Mouse (Mus musculus) embryonic facial prominence, embryonic 15.5 days (tissue): ENCODE results near the gene Nup205. TPM values are rescaled to one million over a fixed set of nuclear protein-coding genes. Genes with fewer than 3 reads are reported as not detected.
"Not testable (repeated sequence)": the region's sequence is repeated elsewhere in the genome, so short reads cannot be mapped to it uniquely, and the experiment has no call there.

Experiments used
- ATAC-seq: fragments of 200-750 bp; cut with Nextera tagmentation; 2 replicates; pipeline ENCODE4 v1.8.0; 2017; ENCODE audit warnings: low read depth, moderate TSS enrichment; ENCODE audit not compliant: insufficient number of reproducible peaks, low FRiP score, low TSS enrichment
- H3K27ac ChIP-seq: fragments of 300-500 bp; sonication (generic); replicated peaks from 2 replicates; pipeline ENCODE4 v1.5.1; 2015; ENCODE audit warnings: mild to moderate bottlenecking, inconsistent platforms
- H3K27me3 ChIP-seq: fragments of 300-500 bp; sonication (generic); 2 replicates; pipeline ENCODE4 v1.6.1; 2015; ENCODE audit warnings: inconsistent platforms
- H3K36me3 ChIP-seq: fragments of 300-500 bp; sonication (generic); 2 replicates; pipeline ENCODE4 v1.6.1; 2015; ENCODE audit warnings: mild to moderate bottlenecking, inconsistent platforms
- H3K4me1 ChIP-seq: fragments of 300-500 bp; sonication (generic); 2 replicates; pipeline ENCODE4 v1.6.1; 2015; ENCODE audit warnings: inconsistent platforms
- H3K4me2 ChIP-seq: fragments of 300-500 bp; sonication (generic); replicated peaks from 2 replicates; pipeline ENCODE4 v1.6.1; 2015; ENCODE audit warnings: mild to moderate bottlenecking, inconsistent platforms
- H3K4me3 ChIP-seq: fragments of 300-500 bp; sonication (generic); replicated peaks from 2 replicates; pipeline ENCODE4 v1.5.1; 2015; ENCODE audit warnings: mild to moderate bottlenecking, inconsistent platforms
- H3K9ac ChIP-seq: fragments of 300-500 bp; sonication (generic); 2 replicates; pipeline ENCODE4 v1.6.1; 2015; ENCODE audit warnings: inconsistent platforms
- H3K9me3 ChIP-seq: fragments of 300-500 bp; sonication (generic); replicated peaks from 2 replicates; pipeline ENCODE4 v1.6.1; 2016; ENCODE audit warnings: inconsistent platforms
- WGBS: fragments of 180-500 bp; shearing (Covaris S2); methylation state at CpG from one replicate; pipeline ENCODE4 v1.1.7; 2015; 5-methylcytosine and 5-hydroxymethylcytosine counted together
- polyA plus RNA-seq: library from polyadenylated mRNA; unstranded; fragments of >200 nt; fragmentation: Nextera tagmentation; extraction: Ambion mirVana; gene quantifications from 2 replicates; pipeline ENCODE4 v1.2.1, GENCODE M21; 2015

Nup205 gene
- polyA plus RNA-seq, 1 experiment from 2014 or later = 29.0 TPM

- H3K9ac ChIP-seq = no peak overlapping the region
- 79% methylated on average over 4 of the region's 4 CpGs for WGBS
- H3K36me3 ChIP-seq = no peaks in the 10 kb centered on the region
- H3K27me3 ChIP-seq = no peaks in the 10 kb centered on the region
- ATAC-seq = no peak
- H3K4me1 ChIP-seq = no peaks in the 10 kb centered on the region
- no peak overlapping the region for H3K4me2 ChIP-seq
- no peak overlapping the region for H3K4me3 ChIP-seq
- no peak overlapping the region for H3K27ac ChIP-seq
- H3K9me3 ChIP-seq = no peaks in the 10 kb centered on the region
Measured at GRCm38 (mm10) chr6:35173181-35173580, 4.0 kb upstream of the Nup205 start.

DNA sequence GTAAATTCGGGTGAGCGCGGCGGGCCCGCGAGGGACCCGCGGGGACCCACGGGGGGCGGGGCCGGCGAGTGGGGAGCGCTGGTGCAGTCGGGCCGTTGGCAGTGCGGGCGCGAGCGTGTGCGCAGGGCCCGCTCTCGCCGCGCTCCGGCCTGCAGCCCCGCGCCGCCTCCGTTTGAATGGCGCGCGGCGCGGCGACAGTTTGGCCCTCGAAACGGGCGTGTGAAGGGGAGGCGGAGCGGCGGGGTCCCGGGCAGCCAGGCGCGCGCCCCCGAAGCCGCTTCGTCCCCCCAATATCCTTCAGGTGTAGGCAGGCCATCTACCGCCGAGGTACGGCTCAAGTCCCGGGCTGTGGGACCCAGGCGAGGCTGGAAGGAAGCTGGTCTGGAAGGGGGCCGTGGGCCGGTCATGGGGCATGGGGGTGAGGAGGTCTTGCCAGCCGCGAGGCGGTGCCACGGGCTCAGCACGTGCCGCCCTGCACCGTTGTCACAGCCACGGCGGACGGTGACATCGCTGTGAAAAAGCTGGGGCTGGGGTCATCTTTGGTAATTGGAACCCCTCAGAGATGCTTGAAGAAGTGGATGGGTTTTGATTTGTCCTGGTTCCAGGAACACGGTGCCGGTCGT lies 540 bp downstream of the Nup205 start:
- Histone ChIP-seq H3K9me3 (no peaks in the 10 kb centered on the region), H3K4me1 (peaks cover 4% of the 10 kb centered on the region; the same call in 1 of the 2 replicates), H3K27ac (peak overlapping the region; percentile 92), H3K9ac (peak overlapping the region; percentile 84), H3K4me2 (peak overlapping the region; percentile 81), H3K27me3 (no peaks in the 10 kb centered on the region), H3K4me3 (peak overlapping the region; percentile 89), H3K36me3 (no peaks in the 10 kb centered on the region)
- peak; percentile 49 for ATAC-seq
- under 1% methylated on average over 67 of the region's 69 CpGs for WGBS

GRCm38 (mm10) chr6:35179299-35179698 lies 2.1 kb downstream of the Nup205 start:
- not testable (repeated sequence) for H3K4me3 ChIP-seq, H3K4me1 ChIP-seq, H3K36me3 ChIP-seq, H3K9me3 ChIP-seq, H3K9ac ChIP-seq, H3K27me3 ChIP-seq, H3K27ac ChIP-seq, ATAC-seq, H3K4me2 ChIP-seq
- 94% methylated on average over 3 of the region's 3 CpGs for WGBS

- no peaks in the 10 kb centered on the region; the same call in 1 of the 2 replicates for H3K4me1 ChIP-seq
- no peaks in the 10 kb centered on the region for H3K9me3 ChIP-seq
- WGBS = 83% methylated on average over 1 of the region's 1 CpGs
- no peak overlapping the region for H3K27ac ChIP-seq
- H3K9ac ChIP-seq = no peak overlapping the region
- no peaks in the 10 kb centered on the region for H3K27me3 ChIP-seq
- no peak overlapping the region for H3K4me2 ChIP-seq
- H3K36me3 ChIP-seq = peaks cover 34% of the 10 kb centered on the region
- H3K4me3 ChIP-seq = no peak overlapping the region
- no peak for ATAC-seq
Measured at GRCm38 (mm10) chr6:35184781-35185180, 7.6 kb downstream of the Nup205 start.

DNA sequence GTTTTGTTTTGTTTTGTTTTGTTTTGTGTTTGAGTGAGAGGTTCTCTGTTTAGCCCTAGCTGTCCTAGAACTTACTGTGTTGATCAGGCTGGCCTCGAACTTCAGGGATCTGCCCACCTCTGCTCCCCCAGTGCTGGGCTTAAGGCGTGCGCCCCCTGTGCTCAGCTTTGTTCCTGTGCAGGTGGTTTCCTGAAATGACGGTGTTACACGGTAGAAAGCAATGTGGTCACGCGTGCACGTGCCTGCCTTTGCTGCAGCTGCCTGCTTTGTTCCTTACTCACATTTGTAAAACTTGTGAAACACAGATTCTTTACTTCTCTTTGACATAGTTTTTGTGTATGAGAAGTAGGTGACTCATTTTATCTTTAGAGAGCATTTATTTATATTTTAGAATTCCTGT lies 14.0 kb downstream of the Nup205 start:
- H3K4me3 ChIP-seq = no peak overlapping the region
- no peaks in the 10 kb centered on the region for H3K4me1 ChIP-seq
- no peak overlapping the region for H3K9ac ChIP-seq
- H3K27ac ChIP-seq = no peak overlapping the region
- peaks cover 69% of the 10 kb centered on the region for H3K36me3 ChIP-seq
- 81% methylated on average over 8 of the region's 8 CpGs for WGBS
- no peak for ATAC-seq
- H3K9me3 ChIP-seq = no peaks in the 10 kb centered on the region
- no peak overlapping the region for H3K4me2 ChIP-seq
- H3K27me3 ChIP-seq = no peaks in the 10 kb centered on the region

DNA sequence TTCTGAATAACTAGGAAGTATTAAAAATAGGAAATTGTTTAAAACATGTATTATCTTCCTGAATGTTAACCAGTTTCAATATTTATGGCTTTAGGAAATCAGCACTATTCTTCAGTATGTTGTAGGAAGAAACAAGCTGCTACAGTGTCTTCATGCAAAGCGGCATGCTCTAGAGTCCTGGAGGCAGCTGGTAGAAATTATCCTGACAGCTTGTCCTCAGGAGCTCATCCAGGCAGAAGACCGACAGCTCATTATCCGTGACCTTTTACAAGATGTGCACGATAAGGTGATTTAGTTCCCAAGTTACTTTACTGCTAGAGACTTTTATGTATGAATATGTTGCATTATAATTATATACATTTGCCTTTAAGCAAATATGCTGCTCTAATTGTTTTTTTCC lies 48.5 kb downstream of the Nup205 start:
- Histone ChIP-seq H3K4me3 (no peak overlapping the region), H3K36me3 (peaks cover 49% of the 10 kb centered on the region), H3K4me1 (no peaks in the 10 kb centered on the region), H3K9ac (no peak overlapping the region), H3K27ac (no peak overlapping the region), H3K9me3 (no peaks in the 10 kb centered on the region), H3K4me2 (no peak overlapping the region), H3K27me3 (no peaks in the 10 kb centered on the region)
- 62% methylated on average over 4 of the region's 4 CpGs for WGBS
- no peak for ATAC-seq

DNA sequence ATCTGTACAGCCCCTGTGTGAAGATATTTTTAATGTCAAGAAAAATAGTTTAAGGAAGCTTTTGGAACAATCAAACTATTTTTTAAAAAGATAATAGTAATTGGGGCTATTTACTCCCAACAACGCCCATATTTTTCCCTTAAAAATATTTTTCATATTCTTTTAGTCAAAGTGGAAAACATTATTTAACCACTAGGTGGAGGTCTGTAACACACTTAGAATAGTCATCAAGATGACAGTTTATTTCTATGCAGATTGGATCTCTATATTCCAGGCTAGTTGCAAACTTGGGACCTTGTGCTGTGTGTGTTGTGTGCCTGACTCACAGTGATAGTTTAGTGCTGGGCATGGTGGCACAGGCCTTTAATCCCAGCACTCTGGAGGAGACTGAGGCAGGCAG lies 52.2 kb downstream of the Nup205 start:
- H3K4me1 ChIP-seq = no peaks in the 10 kb centered on the region
- WGBS = 86% methylated on average over 1 of the region's 1 CpGs
- H3K4me3 ChIP-seq = no peak overlapping the region
- H3K27me3 ChIP-seq = no peaks in the 10 kb centered on the region
- H3K27ac ChIP-seq = no peak overlapping the region
- H3K9me3 ChIP-seq = no peaks in the 10 kb centered on the region
- no peak for ATAC-seq
- no peak overlapping the region for H3K4me2 ChIP-seq
- H3K9ac ChIP-seq = no peak overlapping the region
- H3K36me3 ChIP-seq = peaks cover 65% of the 10 kb centered on the region

- H3K4me1 ChIP-seq = no peaks in the 10 kb centered on the region
- no peak overlapping the region for H3K4me3 ChIP-seq
- H3K27me3 ChIP-seq = no peaks in the 10 kb centered on the region
- no peak for ATAC-seq
- no peaks in the 10 kb centered on the region for H3K9me3 ChIP-seq
- WGBS = 74% methylated on average over 9 of the region's 9 CpGs
- H3K27ac ChIP-seq = no peak overlapping the region
- H3K9ac ChIP-seq = no peak overlapping the region
- H3K4me2 ChIP-seq = no peak overlapping the region
- peaks cover 75% of the 10 kb centered on the region for H3K36me3 ChIP-seq
Measured at GRCm38 (mm10) chr6:35236108-35236785, 59.0 kb downstream of the Nup205 start.

DNA sequence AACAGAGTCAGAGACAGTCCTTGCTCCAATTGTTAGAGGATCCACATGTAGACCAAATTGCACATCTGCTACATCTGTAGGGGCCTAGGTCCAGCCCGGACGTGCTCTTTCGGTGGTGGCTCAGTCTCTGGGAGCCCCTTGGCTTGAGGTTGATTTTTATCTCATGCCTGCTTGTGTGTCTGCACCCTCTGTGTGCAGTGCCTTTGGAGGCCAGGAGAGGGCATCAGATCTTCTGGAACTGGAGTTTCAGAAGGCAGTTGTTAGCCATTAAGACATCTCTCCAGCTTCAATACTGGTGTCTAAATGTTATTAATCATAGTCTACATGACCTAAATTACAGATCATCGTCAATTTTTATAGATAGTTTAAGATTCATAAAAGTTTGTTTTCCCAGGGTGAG lies 66.0 kb downstream of the Nup205 start:
- Histone ChIP-seq H3K36me3 (peaks cover 68% of the 10 kb centered on the region), H3K9me3 (no peaks in the 10 kb centered on the region), H3K4me2 (no peak overlapping the region), H3K27ac (no peak overlapping the region), H3K27me3 (no peaks in the 10 kb centered on the region), H3K4me3 (no peak overlapping the region), H3K4me1 (no peaks in the 10 kb centered on the region), H3K9ac (no peak overlapping the region)
- 96% methylated on average over 4 of the region's 4 CpGs for WGBS
- ATAC-seq = no peak

DNA sequence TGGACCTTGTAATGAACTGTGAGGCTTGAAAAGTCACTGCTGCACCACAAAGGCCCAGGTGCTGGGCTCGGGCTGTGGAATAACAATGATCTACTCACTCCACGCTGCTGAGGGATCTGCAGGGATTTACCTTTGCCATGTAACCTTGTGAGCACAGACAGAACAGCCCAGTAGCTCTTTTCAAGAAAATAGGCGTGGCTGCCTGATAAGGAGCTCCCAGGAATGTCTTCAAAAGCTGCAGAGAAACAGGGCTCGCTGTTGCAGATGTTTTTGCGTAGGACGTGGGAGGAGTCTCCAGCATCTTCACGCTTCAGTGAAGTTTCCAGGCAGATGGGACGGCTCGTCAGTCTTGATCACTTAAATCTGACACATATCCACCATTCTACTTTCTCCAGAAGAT lies 66.8 kb downstream of the Nup205 start:
- Histone ChIP-seq H3K9ac (no peak overlapping the region), H3K9me3 (no peaks in the 10 kb centered on the region), H3K4me2 (no peak overlapping the region), H3K27me3 (no peaks in the 10 kb centered on the region), H3K27ac (no peak overlapping the region), H3K4me1 (no peaks in the 10 kb centered on the region), H3K4me3 (no peak overlapping the region), H3K36me3 (peaks cover 61% of the 10 kb centered on the region)
- WGBS = 74% methylated on average over 9 of the region's 9 CpGs
- ATAC-seq = no peak

GRCm38 (mm10) chr6:35245086-35245485 lies 67.9 kb downstream of the Nup205 start:
- Histone ChIP-seq H3K27ac (no peak overlapping the region), H3K4me1 (no peaks in the 10 kb centered on the region), H3K9me3 (no peaks in the 10 kb centered on the region), H3K9ac (no peak overlapping the region), H3K4me2 (no peak overlapping the region), H3K36me3 (peaks cover 54% of the 10 kb centered on the region), H3K4me3 (no peak overlapping the region), H3K27me3 (no peaks in the 10 kb centered on the region)
- no peak for ATAC-seq
- 40% methylated on average over 5 of the region's 5 CpGs for WGBS
